19 mouse cellular contexts compared by ENCODE assay signal in genomic region chr4:31493087-31493511, GRCm38 (mm10).
DNase-seq lines count a peak whose midpoint lies in the region; ATAC-seq and TF ChIP-seq lines count a peak whose summit lies in the region.
"Had no signal": no experiment of that assay in that cellular context is flagged by ENCODE, and none has a peak within 500 bp of the region (broad histone marks: within the 10 kb centered on the region; RNA-seq: fewer than 3 reads in every experiment).

No protein-coding gene starts in this region.

- H3K4me2 ChIP-seq in forebrain, postnatal 0 days (ENCODE audit: low read depth): no peak overlapping the region
- H3K4me2 ChIP-seq in neural tube, embryonic 14.5 days (ENCODE audit: low read depth, low read length): no peak overlapping the region
- H3K4me2 ChIP-seq in intestine, postnatal 0 days (replicated peaks; ENCODE audit: low read depth): no peak overlapping the region
- H3K4me2 ChIP-seq: limb, embryonic 13.5 days; liver, embryonic 15.5 days had no signal

- H3K9ac ChIP-seq in forebrain, postnatal 0 days: no peak overlapping the region
- H3K9ac ChIP-seq in neural tube, embryonic 14.5 days (replicated peaks; ENCODE audit: low read depth, low read length): no peak overlapping the region
- H3K9ac ChIP-seq in intestine, postnatal 0 days (ENCODE audit: low read depth, low read length): no peak overlapping the region
- H3K9ac ChIP-seq: limb, embryonic 13.5 days; liver, embryonic 15.5 days had no signal

- no peaks in the 10 kb centered on the region for H3K9me3 ChIP-seq in forebrain, postnatal 0 days (ENCODE audit: low read length)
- H3K9me3 ChIP-seq in neural tube, embryonic 14.5 days (ENCODE audit: control insufficient read depth, low read length): no peaks in the 10 kb centered on the region
- no peaks in the 10 kb centered on the region for H3K9me3 ChIP-seq in intestine, postnatal 0 days (ENCODE audit: control insufficient read depth)
- H3K9me3 ChIP-seq: limb, embryonic 13.5 days; liver, embryonic 15.5 days had no signal

- ATAC-seq in forebrain, postnatal 0 days: peak; percentile 90
- ATAC-seq in neural tube, embryonic 14.5 days (ENCODE audit: low read depth): peak; percentile 24; the same call in 1 of the 2 replicates
- ATAC-seq in inflammation-experienced regulatory T-cells, adult 6 months: no peak
- ATAC-seq in intestine, postnatal 0 days: no peak
- ATAC-seq: lung, postnatal 0 days had no signal

- H3K4me1 ChIP-seq in forebrain, postnatal 0 days (ENCODE audit: insufficient read depth): no peaks in the 10 kb centered on the region
- H3K4me1 ChIP-seq in neural tube, embryonic 14.5 days (ENCODE audit: control insufficient read depth, insufficient read depth, low read length): no peaks in the 10 kb centered on the region
- H3K4me1 ChIP-seq in intestine, postnatal 0 days (replicated peaks; ENCODE audit: control insufficient read depth, insufficient read depth, low read length): no peaks in the 10 kb centered on the region
- H3K4me1 ChIP-seq: limb, embryonic 13.5 days; liver, embryonic 15.5 days had no signal

- H3K36me3 ChIP-seq in forebrain, postnatal 0 days (ENCODE audit: insufficient read depth): no peaks in the 10 kb centered on the region
- no peaks in the 10 kb centered on the region for H3K36me3 ChIP-seq in neural tube, embryonic 14.5 days (ENCODE audit: control insufficient read depth, insufficient read depth, low read length)
- no peaks in the 10 kb centered on the region for H3K36me3 ChIP-seq in intestine, postnatal 0 days (ENCODE audit: control insufficient read depth, insufficient read depth)
- H3K36me3 ChIP-seq: limb, embryonic 13.5 days; liver, embryonic 15.5 days had no signal

- WGBS in forebrain, postnatal 0 days: 20% methylated on average over 3 of the region's 3 CpGs
- 29% methylated on average over 3 of the region's 3 CpGs for WGBS in neural tube, embryonic 14.5 days
- WGBS in intestine, postnatal 0 days: 85% methylated on average over 3 of the region's 3 CpGs

- no peak overlapping the region for H3K4me3 ChIP-seq in forebrain, postnatal 0 days (ENCODE audit: low read depth, low read length)
- no peak overlapping the region for H3K4me3 ChIP-seq in neural tube, embryonic 14.5 days (ENCODE audit: low read depth, low read length)
- H3K4me3 ChIP-seq in intestine, postnatal 0 days (ENCODE audit: low read depth, low read length): no peak overlapping the region
- H3K4me3 ChIP-seq: erythroblast, embryonic 14.5 days; limb, embryonic 13.5 days; liver, embryonic 15.5 days had no signal

- TF ChIP-seq CTCF in forebrain, postnatal 0 days (IDR thresholded peaks at IDR 0.05; ENCODE audit: low read depth): 0 out of 2 replicates have a peak, but pooled peaks have one; percentile 8
- no peak for TF ChIP-seq CTCF in intestine, postnatal 0 days (IDR thresholded peaks at IDR 0.05; ENCODE audit: low read depth)

- DNase-seq in heart, adult 11 months: peak; percentile 43
- no peak for DNase-seq in heart, adult 8-10 months (ENCODE audit: low spot score)
- DNase-seq in brain, adult 2 months (ENCODE audit: low read depth, low spot score): peak; percentile 43
- peak; percentile 41 for DNase-seq in forebrain, postnatal 0 days
- no peak for DNase-seq in ovary, postnatal 36 days (ENCODE audit: low spot score)
- DNase-seq: adrenal gland, adult 8-10 months; cerebellum, adult 8-10 months; heart, postnatal 4 days; kidney, adult 2 months; kidney, postnatal 36 days; thymus, adult 2 months had no signal

- H3K27me3 ChIP-seq in forebrain, postnatal 0 days (ENCODE audit: insufficient read depth, low read length): no peaks in the 10 kb centered on the region
- H3K27me3 ChIP-seq in neural tube, embryonic 14.5 days (ENCODE audit: control insufficient read depth, insufficient read depth, low read length): no peaks in the 10 kb centered on the region
- H3K27me3 ChIP-seq in intestine, postnatal 0 days (replicated peaks; ENCODE audit: control insufficient read depth, insufficient read depth, low read length): no peaks in the 10 kb centered on the region
- H3K27me3 ChIP-seq: CH12.LX; limb, embryonic 13.5 days; liver, embryonic 15.5 days had no signal

- no peak overlapping the region for H3K27ac ChIP-seq in forebrain, postnatal 0 days (ENCODE audit: low read depth, low read length)
- H3K27ac ChIP-seq in neural tube, embryonic 14.5 days (ENCODE audit: low read depth, low read length): no peak overlapping the region
- no peak overlapping the region for H3K27ac ChIP-seq in intestine, postnatal 0 days (ENCODE audit: low read depth, low read length)
- H3K27ac ChIP-seq: limb, embryonic 13.5 days; liver, embryonic 15.5 days had no signal

Comparison
In these comparisons a context has a peak if more than half of its experiments do, and no peak if none do; other contexts are left out.
1. DNase-seq: peak in heart, adult 11 months (single experiment), brain, adult 2 months (single experiment) and forebrain, postnatal 0 days (single experiment); none in heart, adult 8-10 months (single experiment) and ovary, postnatal 36 days (single experiment).
2. ATAC-seq: peak in forebrain, postnatal 0 days (single experiment) and neural tube, embryonic 14.5 days (single experiment); none in inflammation-experienced regulatory T-cells, adult 6 months (single experiment) and intestine, postnatal 0 days (single experiment).